Mouse (Mus musculus) liver, embryonic 13.5 days (tissue): ENCODE data around the gene Slc6a9. TPM values are rescaled to one million over a fixed set of nuclear protein-coding genes. Genes with fewer than 3 reads are reported as not detected.

ENCODE experiments used
- ATAC-seq: fragments of 200-750 bp; cut with Nextera tagmentation; 2 replicates; pipeline ENCODE4 v1.8.0; 2017; ENCODE audit warnings: low read depth, mild to moderate bottlenecking, moderate number of reproducible peaks, moderate library complexity
- DNase-seq: peaks from one replicate; pipeline ENCODE4 v3.0.0; 2022
- H3K27ac ChIP-seq: fragments of 300-500 bp; sonication (generic); 2 replicates; pipeline ENCODE4 v1.5.1; 2015; ENCODE audit warnings: moderate library complexity, mild to moderate bottlenecking, inconsistent platforms
- H3K27me3 ChIP-seq: fragments of 300-500 bp; sonication (generic); 2 replicates; pipeline ENCODE4 v1.6.1; 2015; ENCODE audit warnings: mild to moderate bottlenecking, inconsistent platforms
- H3K36me3 ChIP-seq: fragments of 300-500 bp; sonication (generic); 2 replicates; pipeline ENCODE4 v1.6.1; 2015; ENCODE audit warnings: mild to moderate bottlenecking, inconsistent platforms
- H3K4me1 ChIP-seq: fragments of 300-500 bp; sonication (generic); replicated peaks from 2 replicates; pipeline ENCODE4 v1.6.1; 2015; ENCODE audit warnings: inconsistent platforms
- H3K4me2 ChIP-seq: fragments of 300-500 bp; sonication (generic); 2 replicates; pipeline ENCODE4 v1.6.1; 2015; ENCODE audit warnings: inconsistent platforms, mild to moderate bottlenecking, moderate library complexity
- H3K4me3 ChIP-seq: fragments of 300-500 bp; sonication (generic); replicated peaks from 2 replicates; pipeline ENCODE4 v1.5.1; 2015; ENCODE audit warnings: mild to moderate bottlenecking, inconsistent platforms
- H3K9ac ChIP-seq: fragments of 300-500 bp; sonication (generic); 2 replicates; pipeline ENCODE4 v1.6.1; 2015; ENCODE audit warnings: mild to moderate bottlenecking, inconsistent platforms
- H3K9me3 ChIP-seq: fragments of 300-500 bp; sonication (generic); replicated peaks from 2 replicates; pipeline ENCODE4 v1.6.1; 2016; ENCODE audit warnings: inconsistent platforms
- WGBS: fragments of 180-500 bp; shearing (Covaris S2); methylation state at CpG from one replicate; pipeline ENCODE4 v1.1.7; 2015; ENCODE audit not compliant: insufficient replicate concordance; 5-methylcytosine and 5-hydroxymethylcytosine counted together
- polyA plus RNA-seq: library from polyadenylated mRNA; unstranded; fragments of >200 nt; fragmentation: Nextera tagmentation; extraction: Ambion mirVana; gene quantifications from 2 replicates; pipeline ENCODE4 v1.2.1, GENCODE M21; 2015

Gene Slc6a9
- polyA plus RNA-seq, 1 experiment from 2014 or later, result 45.2 TPM

DNA sequence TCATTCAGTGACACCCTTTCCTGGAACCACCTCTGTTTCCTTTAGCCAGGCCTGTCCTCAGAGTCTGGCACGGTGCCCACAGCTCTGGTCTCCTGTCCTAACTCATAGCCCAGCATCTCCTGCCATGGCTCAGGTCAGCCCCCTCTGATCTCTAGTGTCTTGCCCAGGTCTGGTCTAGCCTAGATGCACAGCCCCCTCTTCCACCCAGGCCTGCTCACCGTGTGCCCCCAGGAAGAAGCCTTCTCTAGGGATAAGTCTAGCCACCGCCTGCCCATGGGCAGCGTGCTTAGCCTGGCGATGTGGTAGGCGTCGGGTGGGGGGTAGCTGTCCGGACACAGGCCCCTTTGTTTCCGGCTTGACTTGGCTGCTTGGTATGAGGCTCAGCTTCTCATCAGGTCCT is 20.8 kb downstream of the Slc6a9 start:
- whole genome bisulfite sequencing, result 91% methylated on average over 9 of the region's 9 CpGs
- no peak overlapping the region for H3K9ac ChIP-seq
- peaks cover 77% of the 10 kb centered on the region for H3K4me1 ChIP-seq
- H3K27me3 ChIP-seq, result no peaks in the 10 kb centered on the region
- no peak overlapping the region for H3K4me2 ChIP-seq
- DNase-seq (no peak), ATAC-seq (no peak)
- peak overlapping the region; percentile 0; the same call in 1 of the 2 replicates for H3K27ac ChIP-seq
- H3K9me3 ChIP-seq, result no peaks in the 10 kb centered on the region
- no peak overlapping the region for H3K4me3 ChIP-seq
- peaks cover 100% of the 10 kb centered on the region for H3K36me3 ChIP-seq

DNA sequence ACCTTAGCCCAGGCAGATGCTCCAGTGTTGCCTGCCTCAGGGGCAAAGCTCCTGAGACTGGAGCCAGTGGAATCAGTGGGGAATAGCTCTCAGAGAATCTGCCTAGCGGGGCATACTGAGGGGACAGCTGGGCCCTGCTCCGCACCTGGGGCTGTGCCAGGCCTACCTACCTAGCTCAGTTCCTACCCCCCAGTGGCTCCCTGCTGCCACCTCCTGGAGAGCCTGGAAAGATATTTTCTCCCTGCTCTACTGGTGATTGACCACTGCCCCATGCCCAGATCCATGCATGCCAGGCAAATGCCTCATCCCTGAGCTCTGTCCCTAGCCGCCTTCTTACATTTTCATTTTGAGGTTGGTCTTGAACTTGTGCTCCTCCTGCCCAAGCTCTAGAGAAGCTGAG is 24.5 kb downstream of the Slc6a9 start:
- H3K9ac ChIP-seq, result peak overlapping the region; percentile 7; the same call in 1 of the 2 replicates
- 77% methylated on average over 3 of the region's 3 CpGs for WGBS
- peaks cover 100% of the 10 kb centered on the region for H3K36me3 ChIP-seq
- peaks cover 60% of the 10 kb centered on the region for H3K4me1 ChIP-seq
- H3K9me3 ChIP-seq, result no peaks in the 10 kb centered on the region
- ATAC-seq, result peak; percentile 35
- no peak overlapping the region for H3K4me3 ChIP-seq
- H3K27me3 ChIP-seq, result no peaks in the 10 kb centered on the region
- H3K27ac ChIP-seq, result peak overlapping the region; percentile 58
- no peak overlapping the region for H3K4me2 ChIP-seq
- DNase-seq, result peak; percentile 40

DNA sequence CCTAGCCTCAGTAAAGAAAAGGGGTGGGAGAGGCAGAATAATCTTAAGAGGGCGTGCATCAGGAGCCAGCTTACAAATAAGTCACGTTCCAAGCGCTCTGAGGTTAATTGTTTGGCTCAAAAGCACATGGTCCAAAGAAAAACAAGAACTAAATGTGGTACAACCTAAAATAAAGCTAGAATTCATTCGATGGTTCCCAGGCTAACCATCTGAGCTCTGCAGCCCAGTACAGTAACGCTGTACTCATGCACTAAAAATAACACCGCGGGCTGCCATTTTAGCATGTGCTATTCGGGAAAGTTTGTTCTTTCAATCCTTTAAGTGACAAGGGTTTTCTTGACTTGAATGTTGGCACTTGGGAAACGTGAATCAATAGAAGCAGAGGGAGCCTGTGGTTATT is 26.3 kb downstream of the Slc6a9 start:
- DNase-seq (no peak), ATAC-seq (no peak)
- H3K27me3 ChIP-seq, result no peaks in the 10 kb centered on the region
- H3K4me2 ChIP-seq, result no peak overlapping the region
- peak overlapping the region; percentile 25 for H3K27ac ChIP-seq
- H3K36me3 ChIP-seq, result peaks cover 100% of the 10 kb centered on the region
- no peak overlapping the region for H3K9ac ChIP-seq
- H3K9me3 ChIP-seq, result no peaks in the 10 kb centered on the region
- peaks cover 56% of the 10 kb centered on the region for H3K4me1 ChIP-seq
- WGBS, result 88% methylated on average over 9 of the region's 9 CpGs
- H3K4me3 ChIP-seq, result no peak overlapping the region

DNA sequence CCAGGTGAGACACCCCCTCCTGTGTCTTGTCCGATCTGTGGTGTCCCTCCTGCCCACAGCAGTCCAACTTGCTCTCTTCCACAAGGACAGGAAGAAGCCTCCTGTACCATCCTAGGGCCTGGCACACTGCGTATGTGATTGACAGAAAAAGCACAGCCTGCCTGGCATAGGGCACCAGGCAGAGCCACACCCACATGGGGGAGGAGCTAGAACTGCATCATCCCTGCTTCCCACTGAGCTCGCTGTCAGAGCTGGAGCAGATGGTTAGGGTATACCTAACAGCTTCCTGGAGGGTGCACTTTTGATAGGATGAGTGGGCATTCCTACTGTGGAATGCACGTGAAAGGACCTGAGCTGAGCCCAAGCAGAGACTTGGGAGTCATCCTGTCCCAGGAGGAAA is 28.5 kb downstream of the Slc6a9 start:
- DNase-seq (no peak), ATAC-seq (peak; percentile 43; the same call in 1 of the 2 replicates)
- 58% methylated on average over 4 of the region's 4 CpGs for WGBS
- H3K4me2 ChIP-seq, result no peak overlapping the region
- peaks cover 63% of the 10 kb centered on the region for H3K4me1 ChIP-seq
- H3K36me3 ChIP-seq, result peaks cover 100% of the 10 kb centered on the region
- no peak overlapping the region for H3K4me3 ChIP-seq
- no peaks in the 10 kb centered on the region for H3K9me3 ChIP-seq
- peak overlapping the region; percentile 36; the same call in 1 of the 2 replicates for H3K27ac ChIP-seq
- peaks cover 6% of the 10 kb centered on the region; the same call in 1 of the 2 replicates for H3K27me3 ChIP-seq
- no peak overlapping the region for H3K9ac ChIP-seq

DNA sequence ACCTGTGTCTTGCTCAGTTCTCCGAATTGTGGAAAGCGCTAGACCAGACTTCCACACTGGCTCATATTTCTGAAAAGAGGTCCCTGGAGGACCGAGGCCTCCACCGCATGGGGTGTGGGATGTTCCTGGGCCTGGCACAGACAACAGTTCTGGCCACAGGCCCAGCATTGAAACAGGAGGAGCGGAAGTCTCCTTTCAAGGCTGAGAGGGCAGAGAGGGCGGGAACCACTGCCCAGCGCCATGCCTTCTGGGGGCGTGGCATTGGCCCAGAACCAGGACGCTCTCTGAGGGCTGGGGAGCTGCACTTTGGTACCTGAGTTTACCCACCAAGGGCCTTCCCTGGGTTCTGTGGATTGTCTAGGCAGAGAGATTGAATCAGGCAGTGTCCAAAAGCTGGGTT is 31.8 kb downstream of the Slc6a9 start:
- no peak for ATAC-seq
- peaks cover 96% of the 10 kb centered on the region for H3K36me3 ChIP-seq
- H3K27ac ChIP-seq, result no peak overlapping the region; the same call in 1 of the 2 replicates
- peaks cover 70% of the 10 kb centered on the region for H3K4me1 ChIP-seq
- H3K9ac ChIP-seq, result no peak overlapping the region
- H3K27me3 ChIP-seq, result peaks cover 9% of the 10 kb centered on the region
- H3K4me2 ChIP-seq, result no peak overlapping the region
- no peaks in the 10 kb centered on the region for H3K9me3 ChIP-seq
- DNase-seq, result no peak
- WGBS, result 86% methylated on average over 9 of the region's 9 CpGs
- no peak overlapping the region for H3K4me3 ChIP-seq

DNA sequence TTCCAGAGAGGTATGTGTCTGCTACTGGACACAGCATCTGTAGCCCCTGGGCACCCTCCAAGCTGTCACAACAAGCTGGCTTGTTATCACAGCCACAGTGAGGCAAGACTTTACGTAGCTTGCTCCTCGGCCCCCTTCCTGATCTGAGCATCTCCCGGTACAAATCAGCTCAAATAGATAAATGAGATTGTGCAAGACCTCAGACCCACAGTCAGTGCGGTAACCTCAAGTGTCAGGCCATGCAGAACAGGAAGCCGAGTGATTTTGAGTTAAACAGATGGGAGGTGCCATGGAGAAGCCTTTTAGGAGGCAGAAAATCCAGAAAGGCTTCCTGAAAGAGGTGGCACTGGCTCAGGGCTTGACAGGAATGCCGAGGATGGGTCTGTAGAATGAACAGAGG is 32.7 kb downstream of the Slc6a9 start:
- 33% methylated on average over 6 of the region's 6 CpGs for WGBS
- no peaks in the 10 kb centered on the region for H3K9me3 ChIP-seq
- peaks cover 78% of the 10 kb centered on the region for H3K4me1 ChIP-seq
- H3K9ac ChIP-seq, result 0 out of 2 replicates have a peak overlapping the region, but pooled peaks have one; percentile 11
- DNase-seq (no peak), ATAC-seq (no peak)
- no peak overlapping the region; the same call in 1 of the 2 replicates for H3K27ac ChIP-seq
- H3K4me2 ChIP-seq, result no peak overlapping the region
- no peak overlapping the region for H3K4me3 ChIP-seq
- H3K36me3 ChIP-seq, result peaks cover 87% of the 10 kb centered on the region
- peaks cover 9% of the 10 kb centered on the region for H3K27me3 ChIP-seq

DNA sequence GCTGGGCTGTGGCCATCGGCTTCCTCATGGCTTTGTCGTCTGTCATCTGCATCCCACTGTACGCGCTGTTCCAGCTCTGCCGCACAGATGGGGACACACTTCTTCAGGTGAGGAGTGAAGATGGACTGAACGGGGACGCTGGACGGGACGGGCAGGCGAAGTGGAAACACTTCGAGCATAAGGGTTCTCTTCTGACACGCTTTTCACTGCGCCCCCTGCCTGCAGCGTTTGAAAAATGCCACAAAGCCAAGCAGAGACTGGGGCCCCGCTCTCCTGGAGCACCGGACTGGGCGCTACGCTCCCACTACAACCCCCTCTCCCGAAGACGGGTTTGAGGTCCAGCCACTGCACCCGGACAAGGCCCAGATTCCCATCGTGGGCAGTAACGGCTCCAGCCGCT is 33.5 kb downstream of the Slc6a9 start:
- no peak overlapping the region for H3K4me3 ChIP-seq
- H3K27me3 ChIP-seq, result peaks cover 9% of the 10 kb centered on the region
- 20% methylated on average over 24 of the region's 24 CpGs for WGBS
- 0 out of 2 replicates have a peak overlapping the region, but pooled peaks have one; percentile 3 for H3K4me2 ChIP-seq
- peaks cover 79% of the 10 kb centered on the region for H3K36me3 ChIP-seq
- H3K4me1 ChIP-seq, result peaks cover 79% of the 10 kb centered on the region
- ATAC-seq, result no peak
- no peaks in the 10 kb centered on the region for H3K9me3 ChIP-seq
- no peak overlapping the region for H3K9ac ChIP-seq
- H3K27ac ChIP-seq, result peak overlapping the region; percentile 24; the same call in 1 of the 2 replicates
- peak; percentile 42 for DNase-seq

DNA sequence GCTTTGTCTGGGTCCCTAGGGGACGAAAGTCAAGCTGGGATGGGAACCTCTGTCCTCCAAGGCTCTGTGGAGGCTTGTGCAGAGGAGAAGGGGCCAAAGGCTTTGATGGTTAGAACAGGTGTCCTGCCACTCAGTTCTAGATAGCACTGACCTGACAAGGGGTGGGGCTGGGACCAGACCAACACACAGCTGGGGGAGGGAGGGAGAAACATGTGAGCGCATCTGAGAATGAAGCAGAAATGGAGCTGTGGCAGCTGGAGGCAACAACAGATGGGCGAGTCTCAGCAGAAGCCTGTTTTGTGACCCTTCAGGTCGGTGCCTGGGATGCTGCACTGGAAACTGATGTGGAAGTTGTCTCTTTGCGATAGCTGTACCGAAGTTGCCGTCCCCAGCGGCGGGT is 35.0 kb downstream of the Slc6a9 start:
- peaks cover 64% of the 10 kb centered on the region for H3K36me3 ChIP-seq

DNA sequence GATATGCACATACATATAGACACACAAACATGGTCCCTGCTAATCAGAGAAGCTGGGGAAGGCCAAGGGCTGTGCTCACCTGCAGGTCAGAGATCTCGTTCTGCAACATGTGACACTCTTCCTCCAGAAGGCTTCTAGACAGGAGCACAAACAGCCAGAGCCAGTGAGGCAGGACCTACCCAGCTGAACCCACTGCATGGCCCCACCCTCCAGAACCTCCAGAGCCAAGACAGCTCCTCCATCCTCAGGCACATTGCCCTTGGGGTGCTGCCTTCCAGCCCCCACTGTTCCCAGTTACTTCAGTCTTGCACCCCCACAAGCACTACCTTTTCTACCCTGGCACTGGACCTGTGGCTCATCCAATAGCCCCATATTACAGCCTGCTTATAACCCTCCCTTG is 36.1 kb downstream of the Slc6a9 start:
- Histone ChIP-seq H3K9ac (peak overlapping the region; percentile 56; the same call in 1 of the 2 replicates), H3K4me1 (peaks cover 80% of the 10 kb centered on the region), H3K4me2 (no peak overlapping the region), H3K27ac (peak overlapping the region; percentile 80), H3K27me3 (peaks cover 9% of the 10 kb centered on the region), H3K4me3 (no peak overlapping the region), H3K36me3 (peaks cover 52% of the 10 kb centered on the region), H3K9me3 (no peaks in the 10 kb centered on the region)
- DNase-seq (peak; percentile 39), ATAC-seq (peak; percentile 38)
- 45% methylated on average over 1 of the region's 1 CpGs for WGBS

More for the DNA sequence above, 35.0 kb downstream of the Slc6a9 start:
- peak overlapping the region; percentile 80 for H3K27ac ChIP-seq
- no peaks in the 10 kb centered on the region for H3K9me3 ChIP-seq
- H3K27me3 ChIP-seq, result peaks cover 9% of the 10 kb centered on the region
- DNase-seq (no peak), ATAC-seq (no peak)
- WGBS, result 72% methylated on average over 9 of the region's 9 CpGs
- no peak overlapping the region for H3K9ac ChIP-seq
- no peak overlapping the region for H3K4me2 ChIP-seq
- H3K4me1 ChIP-seq, result peaks cover 81% of the 10 kb centered on the region
- no peak overlapping the region for H3K4me3 ChIP-seq

DNA sequence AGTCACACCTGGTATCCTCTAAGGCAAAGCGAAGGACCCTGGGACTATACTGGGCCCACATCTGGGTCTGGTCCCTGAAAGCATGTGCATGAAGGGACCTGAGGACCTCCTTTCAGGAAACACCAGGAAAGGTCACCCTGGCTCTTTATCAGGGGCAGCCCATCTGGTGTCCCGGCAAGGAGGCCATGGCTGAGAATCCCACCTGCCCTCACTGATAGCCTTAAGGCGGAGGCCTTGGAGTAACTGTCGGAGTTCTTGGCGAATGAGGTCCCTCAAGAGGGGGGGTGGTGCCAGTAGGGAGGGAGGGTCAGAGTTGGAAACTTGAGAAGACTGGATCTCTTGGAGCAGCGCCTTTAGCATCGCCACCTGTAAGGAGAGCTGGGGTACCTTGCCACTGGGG is 37.5 kb downstream of the Slc6a9 start:
- H3K27ac ChIP-seq, result peak overlapping the region; percentile 80
- peaks cover 9% of the 10 kb centered on the region for H3K27me3 ChIP-seq
- H3K9ac ChIP-seq, result peak overlapping the region; percentile 56
- WGBS, result 40% methylated on average over 7 of the region's 7 CpGs
- ATAC-seq, result peak; percentile 58
- peaks cover 66% of the 10 kb centered on the region for H3K4me1 ChIP-seq
- H3K36me3 ChIP-seq, result peaks cover 43% of the 10 kb centered on the region
- DNase-seq, result peak; percentile 70
- peak overlapping the region; percentile 65 for H3K4me2 ChIP-seq
- H3K4me3 ChIP-seq, result peak overlapping the region; percentile 43
- no peaks in the 10 kb centered on the region for H3K9me3 ChIP-seq

DNA sequence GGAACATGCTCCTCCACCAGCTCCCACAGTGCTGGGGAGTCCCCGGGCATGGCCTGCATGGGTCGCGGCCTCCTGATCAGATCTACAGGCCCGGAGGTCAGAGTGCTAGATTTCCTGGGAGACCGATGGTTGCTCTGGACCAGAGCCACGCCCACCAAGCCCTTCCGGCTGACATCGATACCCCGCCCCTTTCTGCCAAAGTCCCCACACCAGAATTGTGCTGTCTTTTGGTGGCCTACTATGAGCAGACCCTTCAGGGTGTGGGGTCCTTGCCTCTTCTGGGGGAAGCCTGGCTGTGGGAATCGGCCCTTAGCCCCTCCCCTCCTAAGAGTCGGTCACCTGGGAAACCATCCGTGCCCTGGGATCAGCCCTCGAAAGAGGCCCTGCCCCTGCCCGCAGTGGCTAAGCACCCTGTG is 38.2 kb downstream of the Slc6a9 start, which contains the start of gene Ccdc24:
Gene Ccdc24 (minus strand): TSS at position 87 of the 416 bp plus-strand sequence.
- H3K4me2 ChIP-seq, result peak within 1 kb of the TSS; percentile 65
- peaks cover 6% of the 10 kb centered on the region for H3K27me3 ChIP-seq
- DNase-seq, result peak; percentile 57
- ATAC-seq, result peak; percentile 52
- H3K27ac ChIP-seq, result peak within 1 kb of the TSS; percentile 80
- H3K9me3 ChIP-seq, result no peaks in the 10 kb centered on the region
- peaks cover 36% of the 10 kb centered on the region for H3K36me3 ChIP-seq
- 17% methylated on average over 14 of the region's 14 CpGs for WGBS
- H3K4me1 ChIP-seq, result peaks cover 59% of the 10 kb centered on the region
- peak within 1 kb of the TSS; percentile 43 for H3K4me3 ChIP-seq
- H3K9ac ChIP-seq, result peak within 1 kb of the TSS; percentile 56

DNA sequence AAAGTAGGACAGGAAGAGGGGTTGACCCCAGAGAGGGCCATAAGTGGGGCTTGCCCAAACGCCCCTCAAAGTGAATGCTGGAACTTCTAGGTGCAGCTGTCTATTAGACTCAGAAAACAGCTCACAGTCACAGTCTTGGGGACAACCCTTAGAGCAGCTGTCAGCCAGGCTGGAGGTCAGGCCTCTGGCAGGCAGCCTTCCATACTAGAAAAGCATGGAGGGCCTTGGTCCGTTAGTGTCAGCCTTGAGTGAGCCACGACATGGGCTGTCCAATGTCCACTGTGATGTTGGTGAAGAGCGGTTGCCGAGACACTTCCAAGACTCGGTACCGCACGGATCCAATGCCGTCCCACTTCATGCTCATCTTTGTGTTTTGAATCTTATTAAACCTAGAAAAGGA is 39.3 kb downstream of the Slc6a9 start:
- no peak overlapping the region for H3K9ac ChIP-seq
- ATAC-seq, result no peak
- H3K36me3 ChIP-seq, result peaks cover 24% of the 10 kb centered on the region
- 86% methylated on average over 9 of the region's 9 CpGs for WGBS
- H3K27ac ChIP-seq, result no peak overlapping the region
- H3K4me1 ChIP-seq, result peaks cover 48% of the 10 kb centered on the region
- H3K4me3 ChIP-seq, result no peak overlapping the region
- no peak overlapping the region for H3K4me2 ChIP-seq
- no peaks in the 10 kb centered on the region; the same call in 1 of the 2 replicates for H3K27me3 ChIP-seq
- no peaks in the 10 kb centered on the region for H3K9me3 ChIP-seq
- DNase-seq, result no peak
